Mouse (Mus musculus): ENCODE measurements around the gene Mnx1.

GRCm38 (mm10) chr5:29469501-29469900 lies 8.8 kb downstream of the Mnx1 start:
- TF ChIP-seq CTCF (IDR thresholded peaks at IDR 0.05; ENCODE audit: low read depth, low read length) (no peak), GATA1 (IDR thresholded peaks at IDR 0.05; ENCODE audit: borderline replicate concordance, low read length) (no peak)

Data from G1E (cell line).